Mouse (Mus musculus): Measurements from ENCODE around the gene Vwa8.

Vwa8 gene

DNA sequence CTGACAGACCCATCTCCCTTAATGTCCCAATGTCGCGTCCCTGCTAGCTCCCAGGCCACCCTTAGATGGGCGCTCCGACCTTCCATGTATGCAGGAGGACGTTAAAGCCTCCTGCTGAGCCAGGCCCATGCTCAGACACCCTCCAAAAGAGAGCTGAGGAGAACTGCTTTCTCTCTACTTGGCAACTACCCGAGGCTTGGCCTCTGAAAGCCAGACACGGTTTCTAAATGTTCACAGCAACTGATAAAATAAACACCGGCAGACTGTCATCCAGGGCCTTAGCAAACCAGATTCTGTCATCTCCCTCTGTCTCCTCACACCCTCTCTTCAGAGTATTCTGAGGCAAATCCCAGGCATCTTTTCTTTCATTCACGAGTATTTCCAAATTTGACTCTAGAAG is 377.2 kb downstream of the Vwa8 start:
- peak; percentile 14; the same call in 1 of the 2 replicates for ATAC-seq (ENCODE audit: low TSS enrichment)

DNA sequence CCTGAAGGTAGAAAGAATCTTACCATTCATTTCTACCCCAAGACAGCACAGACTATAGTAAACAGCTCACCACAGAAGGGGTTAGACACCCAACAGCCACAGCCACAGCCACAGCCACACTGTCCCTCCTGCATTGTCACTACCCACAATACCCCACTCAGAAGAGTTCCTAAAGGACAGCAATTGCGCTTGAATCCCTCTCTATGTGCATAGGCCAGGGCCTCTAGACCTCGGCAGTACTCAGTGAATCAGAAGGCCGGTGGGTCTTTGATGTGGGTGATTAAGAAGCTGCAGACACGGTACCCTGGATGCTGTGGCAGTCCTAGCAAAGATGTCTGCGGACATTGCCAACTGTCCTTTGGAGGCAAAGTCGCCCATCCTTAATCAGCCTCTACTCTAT is 377.9 kb downstream of the Vwa8 start:
- no peak for ATAC-seq (ENCODE audit: low TSS enrichment)

DNA sequence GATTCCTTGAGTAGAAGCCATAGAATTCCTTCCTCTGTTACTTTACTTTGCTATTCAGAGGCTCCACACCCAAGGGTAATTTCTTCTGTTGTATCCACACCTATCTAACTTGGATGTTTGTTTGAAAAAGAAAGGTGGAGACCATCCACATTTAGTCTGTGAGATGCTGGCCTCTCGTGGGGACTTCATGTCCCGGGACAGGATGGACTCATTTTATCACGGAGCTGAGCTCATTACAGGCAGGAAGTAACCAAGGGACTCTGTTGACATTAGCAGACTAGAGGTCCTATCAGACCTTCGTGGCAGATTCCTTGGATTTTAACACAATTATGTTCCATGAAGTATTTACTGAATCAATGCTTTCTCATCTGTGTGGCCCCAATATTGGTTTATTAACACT is 379.1 kb downstream of the Vwa8 start:
- no peak for ATAC-seq (ENCODE audit: low TSS enrichment)

DNA sequence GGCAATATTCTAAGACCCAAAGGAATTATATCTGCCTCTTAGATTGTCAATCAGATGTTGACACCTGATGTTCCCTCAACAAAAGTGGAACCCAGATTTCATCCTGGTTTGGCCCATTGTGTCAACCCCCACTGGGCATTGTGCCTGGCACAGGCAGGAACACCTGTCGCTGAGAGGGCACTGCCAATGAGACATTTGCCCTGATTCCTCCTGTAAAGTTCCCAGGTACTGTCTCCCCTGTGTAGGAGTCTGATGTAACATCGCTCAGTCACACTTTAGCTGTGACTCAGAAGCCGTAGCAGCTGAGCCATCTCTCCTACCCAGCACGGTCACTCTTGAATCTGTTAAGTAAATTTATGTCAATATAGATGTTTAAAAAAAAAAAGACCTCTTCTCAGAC is 382.8 kb downstream of the Vwa8 start:
- peak; percentile 80 for ATAC-seq (ENCODE audit: low TSS enrichment)

GRCm38 (mm10) chr14:79233697-79234096 is 384.8 kb downstream of the Vwa8 start:
- ATAC-seq (ENCODE audit: low TSS enrichment): no peak

DNA sequence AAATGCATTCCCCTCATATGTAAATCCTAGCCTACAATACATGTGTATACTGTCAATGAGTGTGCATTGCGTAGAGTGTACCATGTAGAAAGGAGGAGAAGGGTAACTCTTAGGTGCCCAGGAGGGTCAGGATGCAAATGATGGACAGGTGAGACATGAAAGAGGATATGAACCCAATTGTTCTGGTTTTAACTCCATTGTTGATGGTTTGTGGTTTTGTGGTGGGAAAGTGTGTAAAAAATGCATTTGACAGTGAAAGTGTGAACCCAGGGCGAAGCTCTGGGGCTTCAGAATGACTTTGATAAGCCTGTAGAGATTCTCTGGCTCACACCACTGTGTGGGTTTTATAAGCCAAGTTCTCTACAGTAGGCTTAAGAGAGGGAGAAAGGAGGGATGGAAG is 385.7 kb downstream of the Vwa8 start:
- no peak for ATAC-seq (ENCODE audit: low TSS enrichment)

DNA sequence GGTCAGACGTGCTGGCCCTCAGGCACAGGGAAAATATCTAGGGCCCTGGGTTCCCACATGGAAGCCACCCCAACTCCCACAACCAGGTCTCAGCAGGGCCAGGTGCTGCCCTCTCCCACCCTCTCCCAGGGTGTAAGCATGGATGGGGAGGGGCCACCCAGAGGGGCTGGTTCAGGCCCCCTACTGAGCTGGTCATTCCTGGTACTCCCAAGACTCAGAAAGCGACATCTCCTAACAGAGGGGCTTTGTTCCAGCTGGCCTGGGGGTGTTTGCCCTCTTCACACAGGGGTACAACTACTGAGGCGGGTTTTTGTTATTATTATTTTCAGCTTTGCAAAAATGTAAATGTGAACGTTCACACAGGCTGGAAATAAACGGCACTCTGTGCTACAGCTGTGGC is 386.3 kb downstream of the Vwa8 start:
- no peak for ATAC-seq (ENCODE audit: low TSS enrichment)

- ATAC-seq (ENCODE audit: low TSS enrichment): peak; percentile 68
Measured at GRCm38 (mm10) chr14:79236261-79236660, 387.4 kb downstream of the Vwa8 start.

DNA sequence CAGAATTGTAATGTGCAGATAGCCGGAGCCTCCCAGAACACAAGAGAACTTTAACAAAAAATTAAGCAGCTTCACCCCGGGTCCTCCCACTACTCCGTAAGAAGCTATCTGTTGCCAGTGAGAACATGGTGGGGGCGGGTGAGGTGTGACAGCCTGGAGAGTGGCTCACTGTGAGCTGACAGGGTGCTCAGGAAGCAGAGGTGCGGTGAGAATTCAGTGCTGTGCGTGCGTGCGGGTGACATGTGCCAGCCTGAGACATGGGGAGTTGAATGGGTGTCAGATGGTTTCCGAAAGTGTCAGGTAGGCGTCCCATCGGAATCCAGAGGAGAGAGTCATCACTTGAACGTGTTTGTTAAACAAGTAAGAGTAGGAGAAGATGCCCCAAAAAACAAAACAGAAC is 390.6 kb downstream of the Vwa8 start:
- peak; percentile 76 for ATAC-seq (ENCODE audit: low TSS enrichment)

DNA sequence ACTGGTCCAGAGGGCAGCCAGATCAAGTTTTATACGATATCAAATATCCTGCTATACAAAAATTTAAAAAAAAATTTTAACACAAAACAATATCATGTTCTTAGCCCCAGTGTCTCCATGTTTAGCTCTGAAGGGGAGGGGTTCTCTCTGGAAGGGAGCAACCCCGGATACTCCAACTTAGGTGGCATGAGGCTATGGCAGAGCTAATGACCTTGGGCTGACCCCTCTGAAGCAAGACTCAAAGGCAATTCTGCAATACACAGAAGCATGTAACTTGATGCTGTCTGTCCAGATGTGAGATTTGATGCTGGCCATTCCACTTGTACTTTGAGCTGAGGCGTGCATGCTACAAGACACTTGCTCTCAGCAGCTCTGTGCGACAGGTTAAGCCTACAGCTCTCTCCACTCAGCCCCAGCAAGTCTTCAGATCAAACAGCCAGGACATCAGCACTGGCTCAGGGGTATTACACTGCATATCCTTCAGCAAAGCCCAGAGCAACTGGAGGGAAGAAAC is 392.3 kb downstream of the Vwa8 start:
- ATAC-seq (ENCODE audit: low TSS enrichment): no peak

DNA sequence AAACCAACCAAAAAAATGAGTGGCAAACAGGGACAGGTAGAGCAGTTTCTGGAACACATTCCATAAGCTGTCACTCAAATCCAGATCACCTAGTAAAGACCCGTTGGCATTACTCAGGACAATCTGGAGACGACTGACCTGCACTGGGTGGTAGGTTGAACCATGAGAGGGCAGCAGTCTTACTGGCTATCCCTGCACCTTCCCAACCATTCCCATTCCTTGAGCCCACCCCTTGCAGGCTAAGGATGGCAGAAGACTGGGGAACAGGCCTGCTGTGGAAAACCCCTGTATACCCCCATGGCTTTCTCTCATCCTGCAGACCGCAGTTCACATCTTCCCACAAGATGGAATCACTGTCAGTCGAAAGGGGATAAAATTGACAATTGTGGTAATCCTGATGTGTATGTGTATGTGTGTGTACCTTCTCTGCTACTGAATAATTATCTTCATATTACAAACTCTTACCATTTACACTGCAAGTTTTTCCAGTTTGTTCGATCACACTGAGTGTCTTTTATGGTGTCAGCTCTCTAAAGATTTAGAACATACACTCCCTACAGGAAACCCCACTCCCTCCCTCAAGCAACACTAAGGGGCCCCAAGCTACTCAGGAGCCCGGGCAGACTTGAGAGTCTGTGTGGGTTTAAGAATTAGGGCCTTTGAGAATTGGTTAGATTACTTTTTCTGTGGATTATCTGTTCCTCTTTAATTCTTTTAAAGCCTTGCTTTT is 393.0 kb downstream of the Vwa8 start:
- ATAC-seq (ENCODE audit: low TSS enrichment): no peak

DNA sequence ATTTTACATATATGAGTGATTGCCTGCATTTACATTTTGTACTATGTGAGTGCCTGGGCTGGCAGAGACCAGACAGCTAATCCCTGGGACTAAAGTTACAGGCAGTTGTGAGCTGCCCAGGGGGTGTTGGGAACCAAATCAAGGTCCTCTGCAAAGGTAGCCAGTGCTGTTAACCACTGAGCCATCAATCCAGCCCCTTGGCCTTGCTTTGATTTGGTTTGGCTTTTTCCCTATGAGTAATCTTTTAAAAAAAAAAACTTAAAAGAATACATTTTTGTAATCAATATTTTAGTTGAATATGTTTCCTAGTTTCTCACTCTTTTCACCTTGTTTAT is 393.5 kb downstream of the Vwa8 start:
- ATAC-seq (ENCODE audit: low TSS enrichment): no peak

DNA sequence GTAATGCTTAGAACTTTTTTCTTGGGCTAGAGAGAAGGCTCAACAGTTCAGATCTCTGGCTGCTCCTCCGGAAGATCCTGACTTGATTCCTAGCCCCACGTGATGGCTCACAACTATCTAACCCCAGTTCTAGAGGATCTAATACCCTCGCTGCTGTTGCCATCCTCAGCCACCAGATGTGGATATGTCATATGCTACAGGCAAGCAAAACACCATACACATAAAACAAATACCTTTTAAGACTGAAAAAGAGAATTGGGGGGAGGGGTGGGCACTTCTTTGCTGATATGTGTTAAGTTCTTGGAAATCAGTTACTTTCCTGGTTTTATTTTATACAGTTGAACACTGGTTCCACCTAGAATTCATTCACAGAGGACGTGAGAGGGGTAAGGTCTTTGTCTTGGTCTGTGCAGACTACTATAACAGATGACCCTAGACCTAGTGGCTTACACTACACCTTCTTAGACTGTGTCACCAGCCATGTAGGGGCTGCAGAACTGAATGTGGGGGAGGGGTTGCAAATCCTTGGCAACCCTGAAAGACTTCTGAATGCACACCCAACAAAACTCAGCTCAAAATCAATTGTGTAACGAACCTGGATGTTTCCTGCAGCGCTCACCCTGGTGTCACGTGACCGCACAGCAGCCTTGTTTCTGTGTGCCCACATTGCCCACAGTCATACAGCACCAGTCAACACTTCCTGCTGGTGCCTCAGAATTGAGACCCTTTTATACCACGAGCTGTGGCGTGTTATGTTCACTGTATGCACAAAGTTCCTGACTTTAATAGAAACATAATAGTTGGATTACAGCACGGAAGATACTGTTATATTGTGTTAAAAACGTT is 394.4 kb downstream of the Vwa8 start:
- ATAC-seq (ENCODE audit: low TSS enrichment): no peak

DNA sequence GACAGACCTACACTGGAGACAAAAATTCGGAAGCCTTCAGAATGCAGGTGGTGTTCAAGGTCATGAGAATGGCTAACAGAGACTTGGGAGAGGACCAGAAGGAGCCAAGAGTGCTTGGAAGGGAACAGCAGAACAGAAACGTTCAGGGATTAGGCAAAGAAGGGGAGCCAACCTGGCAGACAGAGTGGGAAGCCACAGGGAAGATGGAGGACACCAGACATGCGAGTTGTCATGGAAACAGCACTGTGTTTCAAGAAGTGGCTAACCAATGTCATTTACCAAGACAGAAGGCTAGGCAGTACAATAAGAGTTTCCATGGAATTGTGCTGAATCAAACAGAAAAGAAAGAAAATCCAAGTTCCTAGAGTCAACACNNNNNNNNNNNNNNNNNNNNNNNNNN is 395.7 kb downstream of the Vwa8 start:
- no peak for ATAC-seq (ENCODE audit: low TSS enrichment)

DNA sequence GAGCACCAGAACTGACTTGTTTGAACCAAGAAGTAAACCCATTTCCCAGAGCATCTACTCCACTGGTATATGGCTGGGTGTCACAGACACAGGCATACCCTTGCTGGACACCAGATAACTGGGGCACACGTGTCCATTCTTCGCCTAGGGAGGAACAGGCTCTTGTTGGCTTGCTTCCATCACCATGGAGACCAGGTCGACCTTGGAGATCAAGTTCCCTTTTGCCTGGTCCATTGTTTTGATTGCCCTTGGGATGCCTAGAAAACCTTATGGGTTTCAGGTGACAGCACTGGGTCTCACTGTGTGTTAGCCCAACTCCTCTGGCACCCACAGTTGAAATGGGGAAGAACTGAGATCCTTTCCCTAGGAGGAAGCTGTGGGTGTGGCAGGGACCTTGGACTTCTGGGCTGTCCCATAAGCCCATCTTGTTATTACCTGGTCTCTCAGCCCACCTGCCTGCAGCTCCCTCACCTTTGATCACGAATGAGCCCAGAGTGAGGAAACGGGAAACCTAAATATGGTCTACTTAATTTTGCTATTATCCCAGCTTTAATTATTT is 403.0 kb downstream of the Vwa8 start:
- ATAC-seq (ENCODE audit: low TSS enrichment): no peak

Measured in frontal cortex, adult (tissue).